Mouse (Mus musculus): Measurements from ENCODE around the gene Slc25a23. TPM values are rescaled to one million over a fixed set of nuclear protein-coding genes. Genes with fewer than 3 reads are reported as not detected.
A peak's percentile ranks its signal among the peaks of the same experiment; 100 is the strongest.

Gene Slc25a23
- polyA plus RNA-seq, 1 experiment from 2014 or later, result 12.7 TPM

DNA sequence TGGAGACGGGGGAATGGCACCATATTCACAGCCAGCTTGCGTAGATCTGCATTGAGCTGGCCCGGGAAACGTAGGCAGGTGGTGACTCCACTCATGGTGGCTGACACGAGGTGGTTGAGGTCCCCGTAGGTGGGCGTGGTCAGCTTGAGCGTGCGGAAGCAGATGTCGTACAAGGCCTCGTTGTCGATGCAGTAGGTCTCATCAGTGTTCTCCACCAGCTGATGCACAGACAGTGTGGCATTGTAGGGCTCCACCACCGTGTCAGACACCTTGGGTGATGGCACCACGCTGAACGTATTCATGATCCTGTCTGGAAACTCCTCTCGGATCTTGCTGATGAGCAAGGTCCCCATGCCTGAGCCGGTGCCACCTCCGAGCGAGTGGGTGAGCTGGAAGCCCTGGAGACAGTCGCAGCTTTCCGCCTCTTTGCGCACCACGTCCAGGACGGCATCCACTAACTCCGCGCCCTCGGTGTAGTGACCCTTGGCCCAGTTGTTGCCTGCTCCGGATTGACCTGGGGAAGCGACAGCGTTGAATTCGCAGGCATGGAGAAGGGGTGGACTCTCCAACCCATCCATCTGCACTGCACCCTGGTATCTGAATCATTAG, 21.7 kb upstream of the Slc25a23 start:
- no peak for DNase-seq
- H3K36me3 ChIP-seq (replicated peaks; ENCODE audit: insufficient read depth, low read length), result no peaks in the 10 kb centered on the region
- H3K4me1 ChIP-seq (ENCODE audit: insufficient read depth), result no peaks in the 10 kb centered on the region
- H3K9ac ChIP-seq (replicated peaks), result no peak overlapping the region
- H3K9me3 ChIP-seq (ENCODE audit: low read length), result no peaks in the 10 kb centered on the region
- H3K4me2 ChIP-seq (ENCODE audit: low read depth, low read length), result no peak overlapping the region
- WGBS (ENCODE audit: insufficient replicate concordance), result 87% methylated on average over 31 of the region's 31 CpGs
- peaks cover 6% of the 10 kb centered on the region; the same call in 1 of the 2 replicates for H3K27me3 ChIP-seq (ENCODE audit: insufficient read depth, low read length)
- no peak overlapping the region for H3K27ac ChIP-seq (ENCODE audit: low read depth)
- H3K4me3 ChIP-seq (ENCODE audit: low read depth, low read length), result no peak overlapping the region
- TF ChIP-seq CTCF (IDR thresholded peaks at IDR 0.05; ENCODE audit: low read depth) (no peak), EP300 (IDR thresholded peaks at IDR 0.05; ENCODE audit: low read depth) (no peak)
- ATAC-seq, result no peak

DNA sequence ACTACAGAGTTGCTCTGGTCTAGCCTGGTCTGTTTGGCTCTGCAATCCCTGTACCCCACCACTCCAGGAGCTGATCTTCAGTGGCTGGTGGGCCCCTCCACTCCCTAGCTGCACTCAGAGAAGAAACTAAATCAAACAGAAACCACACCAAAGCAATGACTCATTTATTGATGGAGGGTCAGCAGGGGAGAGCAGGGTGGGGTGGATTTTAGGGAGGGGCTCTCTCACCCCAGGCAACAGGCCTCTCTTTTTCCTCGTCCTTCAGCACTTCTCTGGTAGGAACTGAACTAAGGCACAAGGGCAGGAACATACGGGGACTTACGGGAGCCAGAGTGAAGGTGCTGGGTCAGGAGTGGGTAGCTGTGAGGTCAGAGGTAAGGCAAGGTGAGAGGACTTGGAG, 20.3 kb upstream of the Slc25a23 start:
- Histone ChIP-seq H3K4me1 (ENCODE audit: insufficient read depth) (no peaks in the 10 kb centered on the region), H3K4me2 (ENCODE audit: low read depth, low read length) (no peak overlapping the region), H3K9me3 (ENCODE audit: low read length) (no peaks in the 10 kb centered on the region), H3K9ac (replicated peaks) (no peak overlapping the region), H3K27me3 (ENCODE audit: insufficient read depth, low read length) (0 out of 2 replicates have a peak, but pooled peaks cover 3% of the 10 kb centered on the region), H3K27ac (ENCODE audit: low read depth) (no peak overlapping the region), H3K4me3 (ENCODE audit: low read depth, low read length) (no peak overlapping the region), H3K36me3 (replicated peaks; ENCODE audit: insufficient read depth, low read length) (no peaks in the 10 kb centered on the region)
- DNase-seq (no peak), ATAC-seq (no peak)
- 55% methylated on average over 3 of the region's 3 CpGs for whole genome bisulfite sequencing (ENCODE audit: insufficient replicate concordance)
- TF ChIP-seq CTCF (IDR thresholded peaks at IDR 0.05; ENCODE audit: low read depth), result no peak
- TF ChIP-seq EP300 (IDR thresholded peaks at IDR 0.05; ENCODE audit: low read depth), result no peak

DNA sequence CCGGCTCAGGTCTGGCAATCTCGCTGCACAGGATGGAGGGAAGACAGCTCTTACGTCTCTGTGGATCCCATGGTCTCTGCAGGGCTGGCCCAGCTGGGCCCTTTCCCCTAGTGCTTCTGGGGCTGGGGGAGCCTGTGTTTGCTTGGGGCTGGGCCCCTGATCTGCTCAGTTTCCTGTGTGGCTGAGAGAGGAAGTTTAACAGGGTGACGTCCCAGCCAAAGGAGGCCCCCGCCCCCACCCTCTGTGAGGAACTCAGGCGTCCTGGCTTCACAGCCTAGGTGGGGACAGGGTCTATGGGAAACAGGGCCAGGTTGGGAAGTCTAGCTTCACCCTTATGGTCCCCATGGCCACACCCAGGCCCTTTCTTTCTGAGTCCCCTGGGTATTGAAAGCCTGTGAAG, 18.7 kb upstream of the Slc25a23 start, which contains the start of gene Dennd1c:
TSS of gene Dennd1c (minus strand) at position 179 of the 400 bp plus-strand sequence.
- WGBS (ENCODE audit: insufficient replicate concordance), result 20% methylated on average over 6 of the region's 6 CpGs
- Histone ChIP-seq H3K27me3 (ENCODE audit: insufficient read depth, low read length) (no peaks in the 10 kb centered on the region), H3K9me3 (ENCODE audit: low read length) (no peaks in the 10 kb centered on the region), H3K4me3 (ENCODE audit: low read depth, low read length) (peak within 1 kb of the TSS; percentile 19), H3K9ac (replicated peaks) (peak within 1 kb of the TSS; percentile 51), H3K27ac (ENCODE audit: low read depth) (peak within 1 kb of the TSS; percentile 37; the same call in 1 of the 2 replicates), H3K4me1 (ENCODE audit: insufficient read depth) (no peaks in the 10 kb centered on the region), H3K4me2 (ENCODE audit: low read depth, low read length) (peak within 1 kb of the TSS; percentile 42), H3K36me3 (replicated peaks; ENCODE audit: insufficient read depth, low read length) (no peaks in the 10 kb centered on the region)
- TF ChIP-seq CTCF (IDR thresholded peaks at IDR 0.05; ENCODE audit: low read depth) (no peak), EP300 (IDR thresholded peaks at IDR 0.05; ENCODE audit: low read depth) (no peak)
- ATAC-seq (peak; percentile 69), DNase-seq (peak; percentile 70)

DNA sequence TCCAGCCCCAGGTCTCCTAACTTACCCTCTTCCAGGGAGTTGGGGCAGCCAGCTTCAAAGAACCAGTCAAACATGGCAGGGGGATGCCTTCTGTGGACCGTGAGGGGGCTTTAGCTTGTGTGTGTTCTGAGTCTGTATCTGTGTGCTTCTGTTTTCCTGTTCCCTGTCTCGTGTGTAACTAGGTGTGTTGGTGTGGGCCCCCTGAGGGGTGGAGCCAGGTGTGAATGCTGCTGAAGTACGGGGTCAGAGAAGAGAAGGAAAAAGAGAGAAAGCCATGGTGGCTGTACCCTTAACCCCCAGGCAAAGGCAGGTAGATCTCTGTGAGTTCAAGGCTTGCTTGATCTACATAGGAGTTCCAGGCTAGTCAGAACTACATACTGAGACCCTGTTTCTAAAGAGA, 17.3 kb upstream of the Slc25a23 start:
- peak overlapping the region; percentile 38 for H3K4me2 ChIP-seq (ENCODE audit: low read depth, low read length)
- 52% methylated on average over 3 of the region's 3 CpGs for WGBS (ENCODE audit: insufficient replicate concordance)

DNA sequence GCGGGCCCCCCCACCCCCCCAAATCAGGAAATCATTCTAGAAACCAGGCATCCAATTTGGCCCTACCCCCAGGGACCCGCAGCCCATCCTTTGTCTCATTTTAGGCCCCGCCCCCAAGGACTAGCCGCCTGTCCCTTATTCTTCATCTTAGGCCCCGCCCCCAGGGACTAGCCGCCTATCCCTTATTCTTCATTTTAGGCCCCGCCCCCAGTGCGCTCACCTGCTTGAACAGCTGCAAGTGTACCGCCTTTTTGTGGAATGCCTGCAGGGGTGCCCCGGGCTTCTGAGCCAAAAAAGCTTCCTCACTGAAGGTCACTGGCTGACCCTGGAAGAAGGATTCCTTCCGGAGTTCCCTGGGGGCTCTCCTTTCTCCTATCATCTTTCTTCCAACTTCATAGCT, 11.0 kb upstream of the Slc25a23 start:
- no peak overlapping the region for H3K4me3 ChIP-seq (ENCODE audit: low read depth, low read length)
- no peak overlapping the region for H3K9ac ChIP-seq (replicated peaks)
- TF ChIP-seq CTCF (IDR thresholded peaks at IDR 0.05; ENCODE audit: low read depth), result no peak
- TF ChIP-seq EP300 (IDR thresholded peaks at IDR 0.05; ENCODE audit: low read depth), result no peak
- no peaks in the 10 kb centered on the region for H3K9me3 ChIP-seq (ENCODE audit: low read length)
- H3K27ac ChIP-seq (ENCODE audit: low read depth), result no peak overlapping the region
- DNase-seq (peak; percentile 59), ATAC-seq (0 out of 2 replicates have a peak, but pooled peaks have one; percentile 25)
- H3K4me1 ChIP-seq (ENCODE audit: insufficient read depth), result no peaks in the 10 kb centered on the region
- no peaks in the 10 kb centered on the region for H3K27me3 ChIP-seq (ENCODE audit: insufficient read depth, low read length)
- H3K36me3 ChIP-seq (replicated peaks; ENCODE audit: insufficient read depth, low read length), result 0 out of 2 replicates have a peak, but pooled peaks cover 4% of the 10 kb centered on the region
- WGBS (ENCODE audit: insufficient replicate concordance), result 32% methylated on average over 11 of the region's 11 CpGs
- H3K4me2 ChIP-seq (ENCODE audit: low read depth, low read length), result no peak overlapping the region

More for the DNA sequence above, 17.3 kb upstream of the Slc25a23 start:
- H3K9me3 ChIP-seq (ENCODE audit: low read length), result no peaks in the 10 kb centered on the region
- no peak overlapping the region for H3K9ac ChIP-seq (replicated peaks)
- no peak for TF ChIP-seq EP300 (IDR thresholded peaks at IDR 0.05; ENCODE audit: low read depth)
- TF ChIP-seq CTCF (IDR thresholded peaks at IDR 0.05; ENCODE audit: low read depth), result no peak
- H3K4me3 ChIP-seq (ENCODE audit: low read depth, low read length), result no peak overlapping the region
- no peak overlapping the region for H3K27ac ChIP-seq (ENCODE audit: low read depth)
- no peaks in the 10 kb centered on the region for H3K4me1 ChIP-seq (ENCODE audit: insufficient read depth)
- DNase-seq, result no peak
- no peaks in the 10 kb centered on the region for H3K27me3 ChIP-seq (ENCODE audit: insufficient read depth, low read length)
- ATAC-seq, result no peak
- no peaks in the 10 kb centered on the region for H3K36me3 ChIP-seq (replicated peaks; ENCODE audit: insufficient read depth, low read length)

DNA sequence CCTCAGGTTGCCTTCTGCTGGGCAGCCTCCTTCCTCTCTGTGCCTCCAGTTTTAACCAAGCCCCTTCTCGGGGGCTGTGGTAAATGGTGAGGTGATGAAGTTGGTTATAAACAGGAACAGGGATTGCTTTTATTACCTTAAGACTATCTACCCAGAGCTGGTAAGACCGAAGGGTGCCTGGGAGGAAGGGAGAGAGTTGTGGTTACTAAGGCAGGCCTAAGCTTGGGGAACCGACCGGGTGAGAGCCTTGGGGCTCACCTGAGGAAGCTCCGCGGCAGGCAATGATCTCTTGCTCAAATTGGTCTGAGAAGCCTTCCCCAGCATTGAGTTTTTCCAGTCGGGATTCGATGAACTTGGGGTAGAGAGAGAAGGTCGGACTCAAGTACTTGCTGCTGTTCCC, 10.6 kb upstream of the Slc25a23 start:
- H3K9me3 ChIP-seq (ENCODE audit: low read length), result no peaks in the 10 kb centered on the region
- TF ChIP-seq EP300 (IDR thresholded peaks at IDR 0.05; ENCODE audit: low read depth), result no peak
- TF ChIP-seq CTCF (IDR thresholded peaks at IDR 0.05; ENCODE audit: low read depth), result no peak
- no peak for ATAC-seq
- WGBS (ENCODE audit: insufficient replicate concordance), result 23% methylated on average over 9 of the region's 9 CpGs
- H3K9ac ChIP-seq (replicated peaks), result no peak overlapping the region
- no peak overlapping the region for H3K4me3 ChIP-seq (ENCODE audit: low read depth, low read length)
- no peak for DNase-seq
- no peak overlapping the region for H3K27ac ChIP-seq (ENCODE audit: low read depth)
- no peaks in the 10 kb centered on the region for H3K4me1 ChIP-seq (ENCODE audit: insufficient read depth)
- H3K4me2 ChIP-seq (ENCODE audit: low read depth, low read length), result no peak overlapping the region
- no peaks in the 10 kb centered on the region for H3K27me3 ChIP-seq (ENCODE audit: insufficient read depth, low read length)
- H3K36me3 ChIP-seq (replicated peaks; ENCODE audit: insufficient read depth, low read length), result 0 out of 2 replicates have a peak, but pooled peaks cover 6% of the 10 kb centered on the region
